Mouse (Mus musculus) c-Kit-positive CD71-negative TER-119-negative erythroid progenitor cells, embryonic 14.5 days (primary cell): ENCODE measurements around the gene Pelo.

Experiments
- DNase-seq: peaks from one replicate; pipeline ENCODE4 v3.0.0-alpha.2; 2013; ENCODE audit warnings: low read depth

Pelo gene

DNA sequence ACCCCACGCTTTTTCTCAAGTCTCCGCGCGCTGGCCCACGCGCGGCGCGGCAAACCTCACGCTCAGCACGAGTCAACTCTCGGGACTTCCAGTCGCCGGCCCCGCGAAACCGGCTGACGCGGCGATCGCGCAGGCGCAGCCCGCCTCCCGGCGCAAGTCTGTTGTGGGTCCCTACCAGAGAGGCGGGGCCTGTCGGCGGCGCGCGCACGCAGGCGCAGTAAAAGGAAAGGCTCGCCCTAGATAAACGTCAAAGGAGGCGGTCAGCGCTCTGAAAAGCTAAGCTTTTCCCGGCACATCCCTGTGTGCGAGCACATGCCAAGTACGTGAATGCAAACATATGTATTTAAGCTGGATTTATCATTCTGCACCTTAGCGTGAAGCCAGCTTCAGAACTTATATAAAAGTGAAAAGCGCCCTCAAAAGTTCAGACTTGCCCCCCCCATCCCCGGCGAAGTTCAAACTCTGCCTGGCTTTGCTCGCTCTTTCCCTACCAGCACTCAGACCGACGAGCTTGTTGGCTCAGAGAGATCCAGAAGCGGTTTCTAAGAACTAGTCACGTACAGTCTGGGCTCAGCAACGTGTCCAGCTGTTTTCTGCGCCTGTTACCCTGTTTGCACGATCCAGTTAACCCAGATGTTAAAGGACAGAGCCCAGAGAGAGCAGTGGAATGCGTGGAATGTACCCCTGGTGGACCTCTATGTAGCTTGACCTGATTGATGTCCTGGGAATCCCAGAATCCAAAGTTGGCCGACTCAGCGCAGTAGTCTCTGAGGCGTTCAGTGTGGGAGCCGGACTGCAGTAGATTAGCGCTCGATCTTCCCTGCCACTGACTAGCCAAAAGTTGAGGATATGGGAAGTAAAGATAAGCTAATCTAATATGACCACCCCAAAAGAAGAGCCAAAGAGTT is at the start of gene Pelo:
Gene Pelo, minus strand, starts transcription at position 118 of the 908 bp plus-strand sequence.
- DNase-seq: peak; percentile 80

DNA sequence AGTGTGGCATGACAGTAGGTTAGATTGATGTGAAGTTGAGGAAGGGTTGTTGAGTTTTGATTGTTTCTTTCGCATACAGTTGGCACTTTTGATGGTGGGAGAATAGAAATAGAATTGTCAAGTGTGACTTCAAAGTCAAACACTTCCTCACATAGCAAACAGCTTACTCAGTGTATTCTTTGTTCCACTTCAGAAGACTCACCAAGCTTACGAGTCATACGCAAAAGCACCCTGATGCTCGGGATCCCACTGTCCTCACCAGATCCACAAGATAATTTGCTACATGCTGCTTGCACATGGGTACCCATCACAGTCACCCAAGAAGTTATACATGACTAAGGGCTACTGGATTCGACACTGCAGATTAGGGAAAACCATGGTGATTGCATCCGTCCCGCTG is 48.5 kb upstream of the Pelo start:
- DNase-seq: no peak

DNA sequence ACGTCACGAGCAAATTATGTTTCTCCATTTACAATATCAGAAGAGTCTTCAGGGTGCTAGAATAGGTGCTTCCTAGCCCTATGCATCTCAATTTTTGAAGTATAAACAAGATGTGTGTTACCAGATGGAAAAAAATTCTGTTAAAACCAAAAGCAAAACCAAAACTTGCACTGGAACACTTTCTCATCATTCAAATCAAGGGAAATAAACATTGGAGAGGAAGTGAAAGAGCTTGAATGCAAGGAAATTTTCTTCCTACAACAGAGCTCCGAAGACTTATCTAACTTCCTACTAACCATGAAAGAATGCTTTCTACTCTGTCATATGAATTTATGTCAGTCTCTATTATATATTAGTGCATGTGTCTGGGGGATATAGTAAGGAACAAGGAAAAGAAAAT is 46.8 kb upstream of the Pelo start:
- DNase-seq: no peak

DNA sequence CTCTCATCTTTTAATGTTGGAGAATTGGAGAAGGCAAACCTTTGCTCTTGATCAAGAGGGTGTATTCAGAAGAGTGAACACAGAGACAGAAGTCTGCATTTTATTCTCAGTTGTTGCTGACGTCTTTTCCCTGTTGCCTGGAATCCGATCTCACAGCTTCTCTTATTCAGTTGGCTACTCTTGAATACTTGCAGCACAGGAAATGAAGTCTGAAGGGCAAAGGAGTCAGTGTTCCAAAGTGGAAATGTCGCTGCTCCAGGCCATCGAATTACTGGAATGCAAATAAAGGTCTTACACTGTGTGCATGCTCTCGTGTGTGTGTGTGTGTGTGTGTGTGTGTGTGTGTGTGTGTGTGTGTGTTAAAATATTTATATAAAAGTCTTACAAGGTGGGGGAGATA is 42.4 kb upstream of the Pelo start:
- DNase-seq: no peak

DNA sequence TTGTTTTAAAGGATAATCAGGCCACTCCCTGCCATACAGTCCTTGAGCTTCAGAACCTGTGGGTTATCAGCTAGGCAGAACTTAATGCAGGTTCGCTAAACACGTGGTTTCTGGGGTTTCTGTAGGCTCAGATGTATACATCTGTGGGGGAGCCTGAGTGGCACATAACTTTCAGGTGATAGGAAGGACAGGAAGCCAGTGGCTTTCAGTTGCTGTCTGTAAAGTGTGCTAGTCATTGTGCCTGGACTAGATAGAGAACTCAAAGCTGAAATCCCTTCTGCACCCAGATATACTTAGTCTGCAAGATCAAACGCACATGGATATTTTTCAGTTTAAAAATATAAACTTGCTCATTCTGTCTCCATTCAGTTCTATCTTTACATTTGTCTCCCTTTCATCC is 41.4 kb upstream of the Pelo start:
- no peak for DNase-seq

- DNase-seq: no peak
These were observed 40.0 kb upstream of the Pelo start for GRCm38 (mm10) chr13:115130035-115130434.

DNA sequence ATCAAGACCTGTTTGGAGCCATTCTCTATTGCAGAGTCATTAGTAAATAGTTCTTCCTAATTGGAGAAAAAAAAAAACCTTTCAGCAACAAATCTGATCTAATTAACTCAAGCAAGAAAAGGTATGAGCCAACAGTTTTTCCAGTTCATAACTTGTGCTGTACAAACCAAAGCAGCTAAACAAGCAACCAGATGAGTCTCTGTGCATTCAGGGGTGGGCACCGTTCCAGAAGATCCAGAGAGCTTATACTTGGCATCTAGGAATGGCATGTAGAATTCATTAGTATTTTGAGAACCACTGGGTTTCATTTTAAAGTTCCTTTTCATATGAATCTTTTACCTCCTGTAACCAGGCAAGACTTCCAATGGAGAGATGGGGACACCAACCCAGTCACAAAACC is 37.8 kb upstream of the Pelo start:
- DNase-seq: no peak

GRCm38 (mm10) chr13:115126534-115126933 is 36.5 kb upstream of the Pelo start:
- DNase-seq: no peak

- no peak for DNase-seq
These were observed 35.1 kb upstream of the Pelo start for GRCm38 (mm10) chr13:115125130-115125529.

DNA sequence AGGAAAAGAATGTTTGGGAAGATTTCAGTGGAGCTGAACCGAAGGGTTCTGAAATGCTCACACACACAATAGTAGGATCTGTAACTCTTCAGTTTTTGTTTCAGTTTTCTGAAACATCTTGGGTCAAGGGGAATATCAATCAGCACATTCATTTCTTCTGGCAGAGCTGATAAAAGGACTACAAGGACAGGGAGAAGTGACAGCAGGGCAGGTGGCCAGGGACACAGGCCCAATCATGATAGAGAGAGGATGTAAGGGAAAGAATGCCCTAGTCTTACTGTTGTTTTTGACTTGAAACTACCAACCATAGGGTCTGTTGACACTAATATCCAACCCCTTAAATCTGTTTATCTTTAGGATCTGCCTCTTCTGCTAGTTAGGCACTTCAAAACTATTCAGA is 34.5 kb upstream of the Pelo start:
- no peak for DNase-seq

GRCm38 (mm10) chr13:115118756-115119155 is 28.8 kb upstream of the Pelo start:
- no peak for DNase-seq

- no peak for DNase-seq
These were observed 28.2 kb upstream of the Pelo start for GRCm38 (mm10) chr13:115118195-115118594.

DNA sequence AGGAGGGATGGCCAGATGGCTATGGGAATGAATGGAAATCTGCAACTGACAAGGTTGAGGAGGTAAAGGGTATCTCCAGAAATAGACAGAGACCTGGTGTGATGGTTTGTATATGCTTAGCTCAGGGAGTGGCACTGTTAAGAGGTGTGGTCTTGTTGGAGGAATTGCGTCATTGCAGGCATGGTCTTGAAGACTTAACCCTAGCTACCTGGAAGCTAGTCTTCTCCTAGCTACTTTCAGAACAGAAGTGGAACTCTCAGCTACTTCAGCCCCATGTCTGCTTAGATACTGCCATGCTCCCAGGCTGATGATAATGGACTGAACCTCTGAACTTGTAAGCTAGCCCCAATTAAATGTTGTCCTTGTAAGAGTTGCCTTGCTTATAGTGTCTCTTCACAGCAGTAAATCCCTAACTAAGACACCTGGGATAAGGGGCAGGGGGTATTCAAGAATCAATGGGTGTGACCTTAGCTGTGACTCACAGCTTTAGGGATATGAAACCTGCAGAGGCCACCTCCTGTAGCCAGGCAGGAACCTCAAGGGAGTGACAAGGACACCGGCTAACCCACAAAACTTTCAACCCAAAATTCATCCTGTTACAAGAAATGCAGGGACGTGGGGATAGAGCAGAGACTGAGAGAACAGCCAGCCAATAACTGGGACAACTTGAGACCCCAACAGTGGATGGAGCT is 27.1 kb upstream of the Pelo start:
- no peak for DNase-seq

- no peak for DNase-seq
These were observed 19.6 kb upstream of the Pelo start for GRCm38 (mm10) chr13:115109628-115110027.

DNA sequence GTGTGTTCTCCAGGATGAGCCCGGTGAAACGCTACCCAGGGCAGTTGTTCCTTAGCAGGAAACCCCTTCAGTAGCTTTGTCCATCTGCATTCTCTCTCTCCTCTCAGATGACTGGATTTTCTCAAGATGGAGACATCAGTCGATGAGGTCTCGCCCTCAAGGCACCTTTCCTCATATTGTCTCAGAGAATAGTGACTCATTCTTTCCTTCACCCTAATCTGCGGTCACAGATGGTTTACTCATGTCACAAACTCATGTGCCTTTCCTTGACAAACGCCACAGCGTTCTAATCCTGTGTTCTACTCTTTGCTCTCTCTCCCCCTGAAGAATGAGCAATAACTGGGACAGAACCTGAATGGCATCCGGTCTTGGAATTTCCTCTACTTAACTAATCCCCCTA is 17.4 kb upstream of the Pelo start:
- DNase-seq: no peak

- no peak for DNase-seq
These were observed 16.2 kb upstream of the Pelo start for GRCm38 (mm10) chr13:115106183-115106582.

- DNase-seq: no peak
These were observed 12.8 kb upstream of the Pelo start for GRCm38 (mm10) chr13:115102754-115103153.

DNA sequence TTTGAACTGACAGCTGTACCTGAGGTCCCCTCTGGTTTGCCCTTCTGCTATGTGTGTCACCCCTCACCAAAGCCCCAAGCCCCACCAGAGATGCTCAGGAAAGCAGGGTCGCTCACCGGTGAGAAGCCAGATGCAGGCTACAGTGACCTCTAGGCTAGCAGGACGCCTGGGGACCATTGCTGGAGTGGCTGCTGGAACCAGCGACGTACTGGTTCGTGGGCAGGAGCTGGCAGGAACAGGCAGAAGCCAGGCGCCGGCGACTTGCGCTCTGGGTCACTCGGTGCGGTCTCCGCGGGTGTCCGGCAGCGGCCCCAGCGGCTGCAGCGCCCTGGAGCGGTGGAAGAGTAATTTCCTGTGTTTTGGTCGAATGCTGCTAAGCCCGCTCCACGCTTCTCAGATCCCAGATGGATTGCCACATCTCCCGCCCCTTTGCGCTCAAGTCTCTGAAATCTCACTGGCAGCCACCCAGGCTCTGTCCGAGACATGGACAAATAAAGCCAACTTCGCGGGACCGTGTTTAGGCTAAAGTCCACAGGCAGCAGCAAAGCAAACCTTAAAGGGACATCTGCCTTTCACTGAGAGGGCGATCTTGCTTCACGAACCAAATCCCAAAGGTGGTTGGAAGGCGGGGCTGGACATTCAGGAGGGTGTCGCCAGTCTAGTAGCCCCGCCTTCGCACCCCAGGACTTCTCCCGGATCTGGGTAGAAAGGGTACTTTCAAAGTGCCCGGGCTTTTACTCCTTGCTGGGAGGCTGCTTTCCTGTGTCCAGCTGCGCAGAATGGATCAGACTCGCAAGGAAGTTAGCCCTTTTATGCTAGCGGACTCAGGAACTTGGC is 11.6 kb upstream of the Pelo start, which contains the start of the genes Gm49395 and Itga1:
Gene Gm49395, minus strand, starts transcription at position 567 of the 837 bp plus-strand sequence.
Gene Itga1, minus strand, starts transcription at position 610 of the 837 bp plus-strand sequence.
- DNase-seq: no peak

DNA sequence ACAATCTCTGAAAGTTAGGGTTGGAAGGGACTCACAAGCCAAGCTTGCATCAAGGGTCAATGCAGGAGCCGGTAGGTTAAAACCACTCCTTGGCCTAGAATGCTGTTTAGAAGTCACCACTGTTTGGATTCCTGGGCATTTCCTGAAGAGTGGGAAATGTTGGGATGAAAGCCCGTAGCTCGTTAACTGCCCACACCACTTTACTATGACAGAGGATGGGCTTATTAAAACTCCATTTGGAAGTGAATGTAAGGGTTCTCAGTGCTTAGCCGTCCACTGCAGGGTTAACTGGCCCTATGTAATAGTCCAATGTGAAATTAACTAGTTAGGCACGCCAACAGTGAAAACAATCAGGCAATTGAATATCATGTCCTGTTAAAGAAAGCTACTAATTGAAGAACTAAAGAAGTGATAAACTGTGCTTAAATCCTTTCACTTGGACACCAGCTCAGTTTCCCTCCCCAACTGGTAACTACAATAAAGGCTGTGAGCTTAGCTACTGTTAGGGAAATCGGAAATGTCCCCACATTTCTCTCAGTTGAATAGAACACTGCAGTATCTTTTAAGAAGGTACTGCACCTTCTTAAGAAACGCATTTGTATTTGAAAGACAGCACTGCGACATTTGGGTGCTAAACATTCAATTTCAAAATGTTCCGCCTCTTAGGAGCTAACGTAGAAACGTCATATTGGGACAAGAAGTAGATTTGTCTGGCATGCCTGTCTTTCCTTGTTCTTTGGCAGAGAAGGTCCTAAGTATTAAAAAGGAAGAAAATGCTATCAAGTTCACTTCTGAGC is 10.6 kb upstream of the Pelo start:
- DNase-seq: no peak

GRCm38 (mm10) chr13:115099381-115099780 is 9.4 kb upstream of the Pelo start:
- no peak for DNase-seq

DNA sequence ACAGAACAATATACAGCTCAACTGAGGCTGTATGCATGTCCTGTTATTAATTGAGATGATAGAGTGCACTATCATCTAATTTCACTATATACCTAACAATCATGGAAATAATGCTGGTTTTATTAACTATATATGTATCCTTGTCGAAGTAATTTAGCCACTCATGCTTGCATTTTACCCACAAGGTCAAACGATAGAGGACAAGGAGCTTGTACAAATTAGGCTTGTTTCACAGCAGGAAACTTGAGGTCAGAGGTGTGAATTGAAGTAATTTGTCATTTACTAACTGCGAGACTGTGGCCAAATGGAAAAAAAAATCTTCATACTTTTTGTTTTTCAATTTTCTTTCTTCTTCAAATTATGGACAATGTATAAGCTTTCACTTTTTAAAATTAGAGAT is 8.2 kb upstream of the Pelo start:
- DNase-seq: no peak
